Mouse (Mus musculus) liver, adult 2 months (tissue): Measurements from ENCODE around the gene Dpp6. TPM values are rescaled to one million over a fixed set of nuclear protein-coding genes. Genes with fewer than 3 reads are reported as not detected.
A peak's percentile ranks its signal among the peaks of the same experiment; 100 is the strongest.

Source experiments
- DNase-seq: peaks from one replicate; pipeline ENCODE4 v3.0.0-alpha.2; 2011; ENCODE audit warnings: low read depth, low spot score; ENCODE audit errors: extremely low read depth
- H3K27ac ChIP-seq: fragments of 200-500 bp; replicated peaks from 2 replicates; pipeline ENCODE4 v1.5.1; 2012; ENCODE audit warnings: low read depth, mild to moderate bottlenecking, control low read depth, inconsistent platforms, low read length; ENCODE audit not compliant: insufficient read depth
- H3K27me3 ChIP-seq: fragments of 200-500 bp; 2 replicates; pipeline ENCODE4 v1.6.1; 2012; ENCODE audit warnings: mild to moderate bottlenecking, moderate library complexity, low read length, inconsistent platforms; ENCODE audit not compliant: control insufficient read depth, insufficient read depth
- H3K36me3 ChIP-seq: fragments of 200-500 bp; 2 replicates; pipeline ENCODE4 v1.6.1; 2012; ENCODE audit warnings: low read length, inconsistent platforms; ENCODE audit not compliant: control insufficient read depth, insufficient read depth
- H3K4me1 ChIP-seq: fragments of 200-500 bp; 2 replicates; pipeline ENCODE4 v1.6.1; 2011; ENCODE audit warnings: low read length; ENCODE audit not compliant: control insufficient read depth, insufficient read depth
- H3K4me3 ChIP-seq: fragments of 200-500 bp; 2 replicates; pipeline ENCODE4 v1.5.1; 2011; ENCODE audit warnings: low read depth, mild to moderate bottlenecking, control low read depth, low read length, moderate library complexity; ENCODE audit not compliant: insufficient read depth
- H3K79me2 ChIP-seq: fragments of 200-500 bp; 2 replicates; pipeline ENCODE4 v1.6.1; 2012; ENCODE audit warnings: inconsistent platforms, mild to moderate bottlenecking, low read length, moderate library complexity; ENCODE audit not compliant: control insufficient read depth, insufficient read depth
- H3K9ac ChIP-seq: fragments of 200-500 bp; 2 replicates; pipeline ENCODE4 v1.6.1; 2012; ENCODE audit warnings: low read depth, mild to moderate bottlenecking, control low read depth, inconsistent platforms, low read length
- CTCF ChIP-seq: fragments of 200-500 bp; IDR thresholded peaks from 2 replicates; pipeline ENCODE4 v1.5.1; 2011; ENCODE audit warnings: low read depth, low read length, control low read depth
- POLR2A ChIP-seq: fragments of 200-500 bp; IDR thresholded peaks from 2 replicates; pipeline ENCODE4 v1.6.1; 2011; ENCODE audit warnings: low read length, control low read depth; ENCODE audit not compliant: insufficient read depth; ENCODE audit errors: extremely low read depth
- WGBS: fragments of 180-500 bp; shearing (Covaris S2); methylation state at CpG from one replicate; pipeline ENCODE4 v1.1.7; 2018; 5-methylcytosine and 5-hydroxymethylcytosine counted together
- polyA plus RNA-seq: library from polyadenylated mRNA; depleted of rRNA; stranded (reverse); fragments of >200 nt; gene quantifications from 2 replicates; pipeline ENCODE4 v1.2.3, GENCODE M21; 2012
- total RNA-seq: library from RNA; depleted of rRNA; stranded (reverse); fragments of >200 nt; gene quantifications from 2 replicates; pipeline ENCODE4 v1.2.3, GENCODE M21; 2014

The Dpp6 gene
- total and polyA plus RNA-seq, 2 experiments, result not detected

GRCm38 (mm10) chr5:27018314-27018956, 201.4 kb downstream of the Dpp6 start:
- Histone ChIP-seq H3K4me3 (no peak overlapping the region), H3K9ac (no peak overlapping the region), H3K27me3 (no peaks in the 10 kb centered on the region), H3K79me2 (no peaks in the 10 kb centered on the region), H3K27ac (no peak overlapping the region), H3K4me1 (no peaks in the 10 kb centered on the region), H3K36me3 (no peaks in the 10 kb centered on the region)
- DNase-seq, result no peak
- WGBS, result 51% methylated on average over 3 of the region's 3 CpGs
- TF ChIP-seq POLR2A, result no peak
- no peak for TF ChIP-seq CTCF

DNA sequence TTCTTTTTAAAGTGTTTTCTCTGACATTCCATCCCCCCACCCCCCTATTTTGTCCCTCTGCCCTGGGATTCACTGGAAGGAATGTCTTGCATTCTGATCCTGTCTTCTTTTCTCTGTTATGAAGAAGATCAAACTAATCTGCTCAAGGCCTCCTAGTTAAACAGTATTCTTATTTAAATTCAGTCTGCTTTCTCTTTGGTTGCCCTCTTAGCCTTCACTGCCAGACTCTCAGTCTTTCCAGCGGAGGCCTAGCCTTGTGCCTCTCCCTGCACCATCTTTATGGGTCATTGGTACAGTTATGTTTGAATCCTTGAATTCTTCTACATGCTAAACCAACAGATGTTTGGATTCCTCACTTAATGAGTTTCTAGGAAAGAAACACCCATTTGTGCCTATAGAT, 211.6 kb downstream of the Dpp6 start:
- Histone ChIP-seq H3K36me3 (no peaks in the 10 kb centered on the region), H3K79me2 (no peaks in the 10 kb centered on the region), H3K27ac (no peak overlapping the region), H3K27me3 (no peaks in the 10 kb centered on the region), H3K9ac (no peak overlapping the region), H3K4me1 (no peaks in the 10 kb centered on the region), H3K4me3 (no peak overlapping the region)
- 69% methylated on average over 1 of the region's 1 CpGs for WGBS
- no peak for TF ChIP-seq POLR2A
- TF ChIP-seq CTCF, result no peak
- DNase-seq, result no peak

DNA sequence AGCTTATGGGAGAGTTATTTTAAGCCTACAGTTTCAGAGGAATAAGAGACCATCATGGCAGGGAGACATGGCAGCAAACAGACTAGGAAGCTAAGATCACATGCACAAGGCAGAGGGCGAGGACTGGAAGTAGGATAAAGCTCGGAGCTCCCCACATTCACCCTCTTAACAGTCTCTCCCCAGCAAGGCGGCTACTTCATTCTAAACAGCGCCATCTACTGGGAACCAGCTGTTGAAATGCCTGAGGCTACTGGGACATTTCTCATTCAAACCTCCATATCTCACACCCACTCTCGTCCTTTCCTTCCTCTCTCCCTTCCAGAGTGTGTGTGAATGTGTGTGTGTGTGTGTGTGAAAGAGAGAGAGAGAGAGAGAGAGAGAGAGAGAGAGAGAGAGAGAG, 212.8 kb downstream of the Dpp6 start:
- no peak overlapping the region for H3K4me3 ChIP-seq
- WGBS, result 12% methylated on average over 5 of the region's 5 CpGs
- no peak overlapping the region for H3K27ac ChIP-seq
- no peaks in the 10 kb centered on the region for H3K36me3 ChIP-seq
- H3K4me1 ChIP-seq, result no peaks in the 10 kb centered on the region
- peak; percentile 3 for DNase-seq
- no peaks in the 10 kb centered on the region for H3K79me2 ChIP-seq
- no peaks in the 10 kb centered on the region for H3K27me3 ChIP-seq
- TF ChIP-seq CTCF (no peak), POLR2A (no peak)
- no peak overlapping the region for H3K9ac ChIP-seq

- no peak overlapping the region for H3K4me3 ChIP-seq
- no peaks in the 10 kb centered on the region for H3K4me1 ChIP-seq
- H3K27ac ChIP-seq, result no peak overlapping the region
- 48% methylated on average over 4 of the region's 4 CpGs for WGBS
- no peak for DNase-seq
- no peak overlapping the region for H3K9ac ChIP-seq
- TF ChIP-seq POLR2A (no peak), CTCF (no peak)
- no peaks in the 10 kb centered on the region for H3K36me3 ChIP-seq
- H3K79me2 ChIP-seq, result no peaks in the 10 kb centered on the region
- no peaks in the 10 kb centered on the region for H3K27me3 ChIP-seq
These were observed 217.9 kb downstream of the Dpp6 start for GRCm38 (mm10) chr5:27034858-27035257.

- H3K27me3 ChIP-seq, result no peaks in the 10 kb centered on the region
- WGBS, result 29% methylated on average over 1 of the region's 1 CpGs
- H3K4me3 ChIP-seq, result no peak overlapping the region
- no peak for TF ChIP-seq CTCF
- TF ChIP-seq POLR2A, result no peak
- H3K79me2 ChIP-seq, result no peaks in the 10 kb centered on the region
- no peak overlapping the region for H3K9ac ChIP-seq
- H3K4me1 ChIP-seq, result no peaks in the 10 kb centered on the region
- H3K27ac ChIP-seq, result no peak overlapping the region
- no peaks in the 10 kb centered on the region for H3K36me3 ChIP-seq
- no peak for DNase-seq
These were observed 218.3 kb downstream of the Dpp6 start for GRCm38 (mm10) chr5:27035291-27035690.

DNA sequence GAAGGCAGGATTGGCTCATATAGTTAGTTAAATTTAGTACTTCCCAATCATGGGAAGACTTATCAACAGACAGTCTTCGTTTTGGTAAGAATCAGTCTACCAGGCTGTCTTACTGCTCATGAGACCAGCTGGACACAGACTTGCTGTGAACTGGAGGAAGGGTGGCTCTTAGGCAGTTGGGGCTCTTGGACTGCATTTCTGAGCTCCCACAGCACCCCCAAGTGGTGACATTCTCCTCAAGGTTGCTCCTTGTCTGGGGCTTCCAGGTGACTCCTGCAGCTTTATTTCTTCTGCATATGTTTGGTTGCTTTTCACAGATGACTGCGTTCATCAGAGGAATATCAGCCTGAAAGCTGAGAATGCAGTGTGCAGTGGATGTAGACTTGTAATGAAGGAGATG, 218.9 kb downstream of the Dpp6 start:
- no peak for TF ChIP-seq CTCF
- TF ChIP-seq POLR2A, result no peak
- Histone ChIP-seq H3K36me3 (no peaks in the 10 kb centered on the region), H3K79me2 (no peaks in the 10 kb centered on the region), H3K4me1 (no peaks in the 10 kb centered on the region), H3K27me3 (no peaks in the 10 kb centered on the region), H3K4me3 (no peak overlapping the region), H3K27ac (no peak overlapping the region), H3K9ac (no peak overlapping the region)
- no peak for DNase-seq
- WGBS, result 24% methylated on average over 2 of the region's 2 CpGs
